Mouse (Mus musculus) neural tube, embryonic 10.5 days (tissue): ENCODE data around the gene Btn1a1.
A peak's percentile ranks its signal among the peaks of the same experiment; 100 is the strongest.

ENCODE experiments used
- DNase-seq: peaks from one replicate; pipeline ENCODE4 v3.0.0-alpha.2; 2017; ENCODE audit warnings: low spot score; ENCODE audit errors: extremely low spot score

Gene Btn1a1

GRCm38 (mm10) chr13:23423286-23424051, 42.2 kb downstream of the Btn1a1 start, which contains the start of gene Abt1:
Gene Abt1 (minus strand): TSS chr13:23423866.
- peak; percentile 96 for DNase-seq

- DNase-seq = no peak
Observed at GRCm38 (mm10) chr13:23422351-23422750, 43.4 kb downstream of the Btn1a1 start.

GRCm38 (mm10) chr13:23412630-23413521, 52.8 kb downstream of the Btn1a1 start:
- peak; percentile 55 for DNase-seq

- DNase-seq = peak; percentile 48
Observed at GRCm38 (mm10) chr13:23412211-23412629, 53.5 kb downstream of the Btn1a1 start.

- DNase-seq = peak; percentile 50
Observed at GRCm38 (mm10) chr13:23411311-23412210, 54.1 kb downstream of the Btn1a1 start.

- DNase-seq = no peak
Observed at GRCm38 (mm10) chr13:23410632-23411031, 55.1 kb downstream of the Btn1a1 start.
